In genomic region chr12:77004893-77005292, GRCm38 (mm10) we compare ENCODE assay signal across 17 mouse cellular contexts. TPM values are rescaled to one million over a fixed set of nuclear protein-coding genes. Genes with fewer than 3 reads are reported as not detected.
DNase-seq lines count a peak whose midpoint lies in the region; ATAC-seq and TF ChIP-seq lines count a peak whose summit lies in the region.
"Had no signal": no experiment of that assay in that cellular context is flagged by ENCODE, and none has a peak within 500 bp of the region (broad histone marks: within the 10 kb centered on the region; RNA-seq: fewer than 3 reads in every experiment).

No protein-coding gene starts in this region.

- no peaks in the 10 kb centered on the region for H3K36me3 ChIP-seq in heart, embryonic 13.5 days
- H3K36me3 ChIP-seq in midbrain, embryonic 11.5 days (ENCODE audit: control insufficient read depth, insufficient read depth, low read length), result no peaks in the 10 kb centered on the region
- H3K36me3 ChIP-seq in midbrain, embryonic 13.5 days, result no peaks in the 10 kb centered on the region
- no peaks in the 10 kb centered on the region for H3K36me3 ChIP-seq in hindbrain, postnatal 0 days (ENCODE audit: insufficient read depth, low read length)
- H3K36me3 ChIP-seq in midbrain, postnatal 0 days (ENCODE audit: insufficient read depth, low read length), result no peaks in the 10 kb centered on the region
- H3K36me3 ChIP-seq: embryonic facial prominence, embryonic 15.5 days; heart, embryonic 15.5 days; liver, embryonic 13.5 days had no signal

- no peaks in the 10 kb centered on the region for H3K9me3 ChIP-seq in heart, embryonic 13.5 days
- no peaks in the 10 kb centered on the region for H3K9me3 ChIP-seq in midbrain, embryonic 11.5 days (ENCODE audit: control insufficient read depth, low read length)
- no peaks in the 10 kb centered on the region for H3K9me3 ChIP-seq in midbrain, embryonic 13.5 days
- no peaks in the 10 kb centered on the region for H3K9me3 ChIP-seq in hindbrain, postnatal 0 days (ENCODE audit: low read length)
- H3K9me3 ChIP-seq in midbrain, postnatal 0 days (ENCODE audit: low read length), result no peaks in the 10 kb centered on the region
- H3K9me3 ChIP-seq: embryonic facial prominence, embryonic 15.5 days; heart, embryonic 15.5 days; liver, embryonic 13.5 days had no signal

- no peaks in the 10 kb centered on the region for H3K4me1 ChIP-seq in heart, embryonic 13.5 days
- H3K4me1 ChIP-seq in midbrain, embryonic 11.5 days (ENCODE audit: control insufficient read depth, insufficient read depth, low read length), result no peaks in the 10 kb centered on the region
- H3K4me1 ChIP-seq in midbrain, embryonic 13.5 days (replicated peaks), result peaks cover 16% of the 10 kb centered on the region
- H3K4me1 ChIP-seq in hindbrain, postnatal 0 days (ENCODE audit: insufficient read depth, low read length), result no peaks in the 10 kb centered on the region
- H3K4me1 ChIP-seq in midbrain, postnatal 0 days (ENCODE audit: insufficient read depth, low read length), result peaks cover 3% of the 10 kb centered on the region; the same call in 1 of the 2 replicates

- no peak for TF ChIP-seq CTCF in hindbrain, postnatal 0 days (IDR thresholded peaks at IDR 0.05; ENCODE audit: low read depth)
- no peak for TF ChIP-seq CTCF in midbrain, postnatal 0 days (IDR thresholded peaks at IDR 0.05)

- H3K27ac ChIP-seq in heart, embryonic 13.5 days (replicated peaks), result no peak overlapping the region
- no peak overlapping the region for H3K27ac ChIP-seq in midbrain, embryonic 11.5 days (ENCODE audit: low read depth, low read length)
- no peak overlapping the region for H3K27ac ChIP-seq in midbrain, embryonic 13.5 days
- H3K27ac ChIP-seq in hindbrain, postnatal 0 days, result no peak overlapping the region
- 0 out of 2 replicates have a peak overlapping the region, but pooled peaks have one; percentile 40 for H3K27ac ChIP-seq in midbrain, postnatal 0 days (ENCODE audit: low read depth, low read length)
- H3K27ac ChIP-seq: embryonic facial prominence, embryonic 15.5 days; heart, embryonic 15.5 days; liver, embryonic 13.5 days had no signal

- no peak overlapping the region for H3K4me3 ChIP-seq in heart, embryonic 13.5 days
- H3K4me3 ChIP-seq in midbrain, embryonic 11.5 days (ENCODE audit: low read depth, low read length), result no peak overlapping the region
- no peak overlapping the region for H3K4me3 ChIP-seq in midbrain, embryonic 13.5 days (replicated peaks)
- H3K4me3 ChIP-seq in hindbrain, postnatal 0 days (ENCODE audit: low read length), result no peak overlapping the region
- H3K4me3 ChIP-seq in midbrain, postnatal 0 days (ENCODE audit: low read depth, low read length), result no peak overlapping the region
- H3K4me3 ChIP-seq: embryonic facial prominence, embryonic 15.5 days; heart, embryonic 15.5 days; liver, embryonic 13.5 days had no signal

- DNase-seq in heart, adult 8-10 months (ENCODE audit: low spot score), result no peak
- peak; percentile 51 for DNase-seq in midbrain, embryonic 11.5 days (ENCODE audit: low spot score, missing footprints)
- DNase-seq in hindbrain, postnatal 0 days (ENCODE audit: low spot score), result no peak
- DNase-seq in midbrain, postnatal 0 days (ENCODE audit: low spot score), result peak; percentile 48
- DNase-seq in lung, postnatal 14 days, result no peak
- DNase-seq in cerebellum, adult 18-20 months, result no peak
- DNase-seq: adrenal gland, postnatal 10 days; cerebellum, postnatal 14 days; kidney, postnatal 14 days; liver, embryonic 13.5 days; lung, postnatal 4 days; thymus, adult 18-20 months had no signal

- no peak for ATAC-seq in heart, embryonic 13.5 days (ENCODE audit: extremely low read depth, insufficient number of reproducible peaks, low FRiP score, low TSS enrichment)
- ATAC-seq in midbrain, embryonic 11.5 days (ENCODE audit: low FRiP score), result no peak
- no peak for ATAC-seq in midbrain, embryonic 13.5 days
- 0 out of 2 replicates have a peak, but pooled peaks have one; percentile 22 for ATAC-seq in hindbrain, postnatal 0 days
- 0 out of 2 replicates have a peak, but pooled peaks have one; percentile 61 for ATAC-seq in midbrain, postnatal 0 days (ENCODE audit: low FRiP score)
- ATAC-seq: inflammation-experienced regulatory T-cells, adult 6 months had no signal

- H3K27me3 ChIP-seq in heart, embryonic 13.5 days (replicated peaks), result peaks cover 13% of the 10 kb centered on the region
- no peaks in the 10 kb centered on the region for H3K27me3 ChIP-seq in midbrain, embryonic 11.5 days (ENCODE audit: control insufficient read depth, insufficient read depth, low read length)
- no peaks in the 10 kb centered on the region; the same call in 1 of the 2 replicates for H3K27me3 ChIP-seq in midbrain, embryonic 13.5 days
- H3K27me3 ChIP-seq in hindbrain, postnatal 0 days (ENCODE audit: insufficient read depth, low read length), result no peaks in the 10 kb centered on the region
- no peaks in the 10 kb centered on the region for H3K27me3 ChIP-seq in midbrain, postnatal 0 days (ENCODE audit: insufficient read depth, low read length)
- H3K27me3 ChIP-seq: embryonic facial prominence, embryonic 15.5 days; heart, embryonic 15.5 days; liver, embryonic 13.5 days had no signal

- H3K4me2 ChIP-seq in heart, embryonic 13.5 days, result 0 out of 2 replicates have a peak overlapping the region, but pooled peaks have one; percentile 20
- H3K4me2 ChIP-seq in midbrain, embryonic 11.5 days, result no peak overlapping the region
- H3K4me2 ChIP-seq in midbrain, embryonic 13.5 days (replicated peaks), result no peak overlapping the region
- H3K4me2 ChIP-seq in hindbrain, postnatal 0 days (ENCODE audit: low read depth, low read length), result no peak overlapping the region
- H3K4me2 ChIP-seq in midbrain, postnatal 0 days (ENCODE audit: low read depth, low read length, poor library complexity, severe bottlenecking), result no peak overlapping the region
- H3K4me2 ChIP-seq: embryonic facial prominence, embryonic 15.5 days; heart, embryonic 15.5 days; liver, embryonic 13.5 days had no signal

- no peak overlapping the region for H3K9ac ChIP-seq in heart, embryonic 13.5 days
- H3K9ac ChIP-seq in midbrain, embryonic 11.5 days (ENCODE audit: low read length), result no peak overlapping the region
- no peak overlapping the region for H3K9ac ChIP-seq in midbrain, embryonic 13.5 days (replicated peaks)
- no peak overlapping the region for H3K9ac ChIP-seq in hindbrain, postnatal 0 days (replicated peaks; ENCODE audit: low read length)
- H3K9ac ChIP-seq in midbrain, postnatal 0 days (replicated peaks; ENCODE audit: low read length, poor library complexity, severe bottlenecking), result no peak overlapping the region
- H3K9ac ChIP-seq: embryonic facial prominence, embryonic 15.5 days; heart, embryonic 15.5 days; liver, embryonic 13.5 days had no signal

- WGBS in heart, embryonic 13.5 days, result 59% methylated on average over 10 of the region's 10 CpGs
- WGBS in midbrain, embryonic 11.5 days, result 70% methylated on average over 10 of the region's 10 CpGs
- 54% methylated on average over 10 of the region's 10 CpGs for WGBS in midbrain, embryonic 13.5 days
- 39% methylated on average over 10 of the region's 10 CpGs for WGBS in hindbrain, postnatal 0 days
- WGBS in midbrain, postnatal 0 days, result 24% methylated on average over 10 of the region's 10 CpGs

RNA-seq across cellular contexts. Expression of gene Max, which starts 42.9 kb away (rescaled TPM):
- polyA plus RNA-seq in heart, embryonic 13.5 days (2015; fragmentation: Nextera tagmentation; extraction: Ambion mirVana), result 6.5 and 7.4 TPM in 2 replicates
- total RNA-seq in heart, adult 8-10 months (2022), result 10 to 100 TPM; 59.2 to 86.0 (median 63.7) TPM
- 29.2 and 37.5 TPM in 2 replicates for polyA plus RNA-seq in midbrain, embryonic 11.5 days (2014; fragmentation: Nextera tagmentation; extraction: Ambion mirVana)
- polyA plus RNA-seq in midbrain, embryonic 13.5 days (2015; fragmentation: Nextera tagmentation; extraction: Ambion mirVana), result 14.1 and 18.5 TPM in 2 replicates
- 44.0 and 60.1 TPM in 2 replicates for total RNA-seq in hindbrain, postnatal 0 days (2014; rRNA removed)
- polyA plus RNA-seq in hindbrain, postnatal 0 days (2015; fragmentation: Nextera tagmentation; extraction: Ambion mirVana), result 18.2 TPM in 2 replicates
- total RNA-seq in midbrain, postnatal 0 days (2014; rRNA removed), result 61.7 and 66.9 TPM in 2 replicates
- polyA plus RNA-seq in midbrain, postnatal 0 days (2015; fragmentation: Nextera tagmentation; extraction: Ambion mirVana), result 17.3 and 17.4 TPM in 2 replicates

Comparison
In these comparisons a context has a peak if more than half of its experiments do, and no peak if none do; other contexts are left out.
1. ATAC-seq: peak in hindbrain, postnatal 0 days (single experiment) and midbrain, postnatal 0 days (single experiment); none in heart, embryonic 13.5 days (single experiment), midbrain, embryonic 11.5 days (single experiment) and midbrain, embryonic 13.5 days (single experiment).
2. DNase-seq: peak in midbrain, embryonic 11.5 days (single experiment) and midbrain, postnatal 0 days (single experiment); none in heart, adult 8-10 months (single experiment), hindbrain, postnatal 0 days (single experiment), lung, postnatal 14 days (single experiment) and cerebellum, adult 18-20 months (0 of 2).